Mouse (Mus musculus): Measurements from ENCODE around the gene Tmem251. TPM values are rescaled to one million over a fixed set of nuclear protein-coding genes. Genes with fewer than 3 reads are reported as not detected.

Gene Tmem251
- polyA plus RNA-seq, 1 experiment from 2014 or later: 11.7 TPM

- peak overlapping the region; percentile 69 for H3K9ac ChIP-seq (replicated peaks)
- H3K9me3 ChIP-seq (replicated peaks): no peaks in the 10 kb centered on the region
- peak overlapping the region; percentile 85 for H3K4me2 ChIP-seq
- peak overlapping the region; percentile 90; the same call in 1 of the 2 replicates for H3K27ac ChIP-seq (replicated peaks)
- 2% methylated on average over 5 of the region's 5 CpGs for WGBS
- ATAC-seq (ENCODE audit: low FRiP score): no peak
- H3K4me1 ChIP-seq: peaks cover 28% of the 10 kb centered on the region
- H3K4me3 ChIP-seq (replicated peaks): peak overlapping the region; percentile 93
- no peaks in the 10 kb centered on the region for H3K27me3 ChIP-seq (replicated peaks)
- peaks cover 4% of the 10 kb centered on the region for H3K36me3 ChIP-seq
Measured at GRCm38 (mm10) chr12:102758936-102759335, 15.4 kb downstream of the Tmem251 start.

DNA sequence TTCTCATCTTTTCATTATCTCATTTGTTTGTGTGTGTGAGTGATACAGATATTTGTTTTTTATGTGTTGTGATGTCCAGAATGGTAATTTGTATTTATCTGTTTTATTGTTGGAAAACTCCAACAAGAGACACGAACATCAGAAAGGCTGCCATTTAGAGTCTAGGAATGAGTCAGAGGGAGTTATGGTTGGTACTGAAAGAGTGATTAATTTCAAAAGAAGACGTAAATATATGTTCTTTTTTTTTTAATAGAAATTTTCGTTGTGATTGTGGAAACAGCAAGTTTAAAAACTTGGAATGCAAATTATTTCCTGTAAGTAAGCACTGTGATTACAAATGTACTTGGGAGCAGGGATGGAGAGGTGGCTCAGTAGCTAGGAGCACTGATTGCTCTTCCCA, 18.1 kb downstream of the Tmem251 start:
- peaks cover 23% of the 10 kb centered on the region for H3K4me1 ChIP-seq
- no peaks in the 10 kb centered on the region for H3K27me3 ChIP-seq (replicated peaks)
- H3K9ac ChIP-seq (replicated peaks): no peak overlapping the region
- 91% methylated on average over 3 of the region's 3 CpGs for WGBS
- ATAC-seq (ENCODE audit: low FRiP score): no peak
- H3K27ac ChIP-seq (replicated peaks): no peak overlapping the region
- no peak overlapping the region for H3K4me2 ChIP-seq
- peaks cover 20% of the 10 kb centered on the region for H3K36me3 ChIP-seq
- H3K4me3 ChIP-seq (replicated peaks): no peak overlapping the region
- H3K9me3 ChIP-seq (replicated peaks): no peaks in the 10 kb centered on the region

- Histone ChIP-seq H3K27ac (replicated peaks) (no peak overlapping the region), H3K4me3 (replicated peaks) (no peak overlapping the region), H3K9me3 (replicated peaks) (no peaks in the 10 kb centered on the region), H3K27me3 (replicated peaks) (no peaks in the 10 kb centered on the region), H3K36me3 (peaks cover 38% of the 10 kb centered on the region), H3K4me2 (no peak overlapping the region), H3K4me1 (peaks cover 17% of the 10 kb centered on the region), H3K9ac (replicated peaks) (no peak overlapping the region)
- ATAC-seq (ENCODE audit: low FRiP score): no peak
Measured at GRCm38 (mm10) chr12:102763696-102764095, 20.1 kb downstream of the Tmem251 start.

DNA sequence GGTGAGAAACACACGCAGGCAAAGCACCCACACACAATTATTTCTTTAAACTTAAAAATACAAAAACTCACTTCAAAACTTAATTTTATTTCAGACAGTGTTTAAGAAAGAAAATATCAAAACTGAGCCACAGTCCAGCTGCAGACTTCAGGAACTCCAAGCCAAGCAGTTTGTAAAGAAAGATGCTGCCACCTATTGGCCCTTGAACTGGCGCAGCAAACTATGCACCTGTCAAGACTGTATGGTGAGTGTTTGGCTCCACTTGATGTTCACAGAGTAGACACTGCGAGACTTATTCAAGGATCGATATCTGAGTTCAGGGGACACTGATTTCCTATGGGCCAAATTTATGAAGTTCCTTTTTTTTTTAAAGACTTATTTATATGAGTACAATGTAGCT, 25.4 kb downstream of the Tmem251 start:
- ATAC-seq (ENCODE audit: low FRiP score): no peak
- Histone ChIP-seq H3K4me2 (no peak overlapping the region), H3K4me1 (no peaks in the 10 kb centered on the region), H3K9me3 (replicated peaks) (no peaks in the 10 kb centered on the region), H3K27ac (replicated peaks) (no peak overlapping the region), H3K36me3 (peaks cover 76% of the 10 kb centered on the region), H3K27me3 (replicated peaks) (no peaks in the 10 kb centered on the region), H3K4me3 (replicated peaks) (no peak overlapping the region), H3K9ac (replicated peaks) (no peak overlapping the region)
- 93% methylated on average over 4 of the region's 4 CpGs for WGBS

- H3K27me3 ChIP-seq (replicated peaks): no peaks in the 10 kb centered on the region
- no peak overlapping the region for H3K27ac ChIP-seq (replicated peaks)
- H3K9me3 ChIP-seq (replicated peaks): no peaks in the 10 kb centered on the region
- no peaks in the 10 kb centered on the region for H3K4me1 ChIP-seq
- 97% methylated on average over 8 of the region's 8 CpGs for WGBS
- H3K4me2 ChIP-seq: no peak overlapping the region
- no peak for ATAC-seq (ENCODE audit: low FRiP score)
- H3K9ac ChIP-seq (replicated peaks): no peak overlapping the region
- H3K36me3 ChIP-seq: peaks cover 82% of the 10 kb centered on the region
- H3K4me3 ChIP-seq (replicated peaks): no peak overlapping the region
Measured at GRCm38 (mm10) chr12:102771601-102772000, 28.0 kb downstream of the Tmem251 start.

DNA sequence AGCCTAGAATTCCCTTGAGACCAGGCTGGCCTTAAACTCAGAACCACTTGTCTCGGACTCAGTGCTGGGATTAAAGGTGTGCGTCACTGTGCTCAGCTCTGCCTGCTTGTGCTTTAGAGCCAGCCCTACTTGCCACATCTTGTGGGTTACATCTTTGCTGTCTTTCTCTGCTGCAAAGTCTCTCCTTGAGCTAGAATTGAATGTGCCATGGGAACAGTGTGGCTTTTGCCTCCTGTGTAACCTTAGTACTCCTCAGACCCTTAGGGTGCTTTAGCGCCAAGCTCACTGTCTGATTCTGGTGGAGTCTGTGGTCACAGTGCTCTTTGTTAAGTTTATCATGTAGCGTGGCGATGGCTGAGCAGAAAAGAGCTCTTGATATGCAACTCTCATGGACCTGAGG, 29.1 kb downstream of the Tmem251 start:
- no peaks in the 10 kb centered on the region for H3K9me3 ChIP-seq (replicated peaks)
- no peak overlapping the region for H3K4me2 ChIP-seq
- H3K27me3 ChIP-seq (replicated peaks): no peaks in the 10 kb centered on the region
- no peak overlapping the region for H3K9ac ChIP-seq (replicated peaks)
- H3K36me3 ChIP-seq: peaks cover 81% of the 10 kb centered on the region
- H3K27ac ChIP-seq (replicated peaks): no peak overlapping the region
- no peak for ATAC-seq (ENCODE audit: low FRiP score)
- no peak overlapping the region for H3K4me3 ChIP-seq (replicated peaks)
- H3K4me1 ChIP-seq: no peaks in the 10 kb centered on the region
- 96% methylated on average over 5 of the region's 5 CpGs for WGBS

DNA sequence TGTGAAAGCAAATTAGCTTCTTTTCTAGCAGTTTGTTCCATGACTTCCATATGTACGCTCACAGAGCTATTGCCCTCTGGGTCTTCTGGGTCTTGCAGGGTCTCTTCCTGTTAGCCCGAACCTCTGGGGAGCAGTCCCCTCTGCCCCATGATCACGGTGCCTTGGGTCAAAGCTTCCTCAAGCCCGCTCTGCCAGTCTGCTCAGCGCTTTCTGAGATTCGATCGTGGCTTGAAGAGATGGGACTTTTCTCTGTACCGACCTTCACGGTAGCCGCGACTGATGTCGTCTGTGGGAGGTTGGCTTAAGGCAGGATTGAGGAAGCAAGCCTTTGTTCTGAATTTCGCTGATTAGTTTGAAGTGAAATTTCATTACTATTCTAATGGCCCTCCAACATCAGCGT, 32.5 kb downstream of the Tmem251 start:
- no peak overlapping the region for H3K4me3 ChIP-seq (replicated peaks)
- no peak overlapping the region for H3K4me2 ChIP-seq
- no peak overlapping the region for H3K9ac ChIP-seq (replicated peaks)
- no peak for ATAC-seq (ENCODE audit: low FRiP score)
- no peaks in the 10 kb centered on the region for H3K9me3 ChIP-seq (replicated peaks)
- WGBS: 94% methylated on average over 14 of the region's 14 CpGs
- no peaks in the 10 kb centered on the region for H3K4me1 ChIP-seq
- H3K27me3 ChIP-seq (replicated peaks): no peaks in the 10 kb centered on the region
- peaks cover 53% of the 10 kb centered on the region for H3K36me3 ChIP-seq
- no peak overlapping the region for H3K27ac ChIP-seq (replicated peaks)

- no peaks in the 10 kb centered on the region for H3K4me1 ChIP-seq
- 88% methylated on average over 5 of the region's 5 CpGs for WGBS
- H3K9ac ChIP-seq (replicated peaks): no peak overlapping the region
- H3K4me3 ChIP-seq (replicated peaks): no peak overlapping the region
- no peak for ATAC-seq (ENCODE audit: low FRiP score)
- peaks cover 44% of the 10 kb centered on the region for H3K36me3 ChIP-seq
- H3K9me3 ChIP-seq (replicated peaks): no peaks in the 10 kb centered on the region
- no peak overlapping the region for H3K27ac ChIP-seq (replicated peaks)
- H3K27me3 ChIP-seq (replicated peaks): no peaks in the 10 kb centered on the region
- no peak overlapping the region for H3K4me2 ChIP-seq
Measured at GRCm38 (mm10) chr12:102778151-102778550, 34.6 kb downstream of the Tmem251 start.

DNA sequence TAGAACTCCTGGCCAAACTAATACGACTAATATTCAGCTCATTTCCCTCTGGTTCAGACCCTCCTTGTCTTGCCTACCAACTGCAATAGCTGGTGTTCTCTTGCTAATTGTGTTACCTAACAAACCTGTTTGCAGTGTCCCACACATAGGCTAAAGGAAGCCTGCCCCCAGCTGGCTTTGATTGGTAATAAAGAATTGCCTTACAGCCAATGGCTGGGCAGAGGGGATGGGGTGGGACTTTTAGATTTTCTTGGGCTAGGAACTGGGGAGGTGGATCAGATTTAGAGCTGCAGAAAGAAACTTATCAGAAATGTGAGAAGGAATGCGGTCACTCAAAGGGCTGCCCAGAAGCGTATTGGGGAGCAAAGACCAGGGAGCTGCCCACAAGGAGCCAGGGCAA, 35.9 kb downstream of the Tmem251 start:
- Histone ChIP-seq H3K4me1 (no peaks in the 10 kb centered on the region), H3K27ac (replicated peaks) (no peak overlapping the region), H3K9ac (replicated peaks) (no peak overlapping the region), H3K4me2 (no peak overlapping the region), H3K4me3 (replicated peaks) (no peak overlapping the region), H3K27me3 (replicated peaks) (no peaks in the 10 kb centered on the region), H3K9me3 (replicated peaks) (no peaks in the 10 kb centered on the region), H3K36me3 (peaks cover 54% of the 10 kb centered on the region)
- no peak for ATAC-seq (ENCODE audit: low FRiP score)
- WGBS: 49% methylated on average over 3 of the region's 3 CpGs

DNA sequence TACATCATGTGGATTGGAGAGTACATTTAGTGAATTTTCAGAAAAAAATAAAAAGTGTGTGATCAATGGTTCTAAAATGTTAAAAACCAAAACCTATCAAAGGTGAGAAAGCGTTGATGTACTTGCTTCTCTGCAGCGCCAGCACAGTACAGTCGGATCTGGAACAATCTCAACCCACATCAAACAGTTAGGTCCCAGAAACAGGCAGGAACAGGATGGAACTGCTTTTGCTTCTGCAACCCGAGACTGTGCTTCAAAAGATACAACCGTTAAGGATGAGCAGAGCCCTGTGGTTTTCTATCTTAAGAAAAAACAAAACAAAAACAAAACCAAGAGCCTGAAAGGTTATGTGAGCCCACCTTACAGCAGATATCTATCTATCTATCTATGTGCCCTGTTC, 39.3 kb downstream of the Tmem251 start:
- no peak for ATAC-seq (ENCODE audit: low FRiP score)
- WGBS: 94% methylated on average over 5 of the region's 5 CpGs

GRCm38 (mm10) chr12:102784899-102785592, 41.5 kb downstream of the Tmem251 start:
- H3K4me1 ChIP-seq: no peaks in the 10 kb centered on the region
- H3K27ac ChIP-seq (replicated peaks): no peak overlapping the region
- ATAC-seq (ENCODE audit: low FRiP score): no peak
- H3K4me2 ChIP-seq: no peak overlapping the region
- H3K9ac ChIP-seq (replicated peaks): no peak overlapping the region
- H3K27me3 ChIP-seq (replicated peaks): no peaks in the 10 kb centered on the region
- no peaks in the 10 kb centered on the region for H3K9me3 ChIP-seq (replicated peaks)
- 92% methylated on average over 19 of the region's 19 CpGs for WGBS
- no peak overlapping the region for H3K4me3 ChIP-seq (replicated peaks)
- H3K36me3 ChIP-seq: peaks cover 61% of the 10 kb centered on the region

More for the DNA sequence above, 39.3 kb downstream of the Tmem251 start:
- no peaks in the 10 kb centered on the region for H3K4me1 ChIP-seq
- no peaks in the 10 kb centered on the region for H3K9me3 ChIP-seq (replicated peaks)
- no peaks in the 10 kb centered on the region for H3K27me3 ChIP-seq (replicated peaks)
- no peak overlapping the region for H3K4me2 ChIP-seq
- H3K36me3 ChIP-seq: peaks cover 49% of the 10 kb centered on the region
- H3K4me3 ChIP-seq (replicated peaks): no peak overlapping the region
- H3K27ac ChIP-seq (replicated peaks): no peak overlapping the region
- no peak overlapping the region for H3K9ac ChIP-seq (replicated peaks)

- H3K27ac ChIP-seq (replicated peaks): no peak overlapping the region
- no peak overlapping the region for H3K9ac ChIP-seq (replicated peaks)
- ATAC-seq (ENCODE audit: low FRiP score): no peak
- H3K4me1 ChIP-seq: no peaks in the 10 kb centered on the region
- H3K27me3 ChIP-seq (replicated peaks): no peaks in the 10 kb centered on the region
- no peaks in the 10 kb centered on the region for H3K9me3 ChIP-seq (replicated peaks)
- H3K4me2 ChIP-seq: no peak overlapping the region
- 85% methylated on average over 5 of the region's 5 CpGs for WGBS
- H3K4me3 ChIP-seq (replicated peaks): no peak overlapping the region
- H3K36me3 ChIP-seq: peaks cover 67% of the 10 kb centered on the region
Measured at GRCm38 (mm10) chr12:102785593-102785985, 42.0 kb downstream of the Tmem251 start.

Measured in neural tube, embryonic 15.5 days (tissue).